Mouse (Mus musculus) ZHBTc4 (cell line): ENCODE results near the gene Prph.
"Not testable (repeated sequence)": the region's sequence is repeated elsewhere in the genome, so short reads cannot be mapped to it uniquely, and the experiment has no call there.

Source experiments
- DNase-seq: peaks from one replicate; pipeline ENCODE4 v3.0.0-alpha.2; 2011; ENCODE audit warnings: low read depth, low spot score

Gene Prph

GRCm38 (mm10) chr15:99033498-99034270 is 21.3 kb upstream of the Prph start:
- no peak for DNase-seq

GRCm38 (mm10) chr15:99035431-99035830 is 19.5 kb upstream of the Prph start:
- DNase-seq, result no peak

- DNase-seq, result no peak
These were observed 18.6 kb upstream of the Prph start for GRCm38 (mm10) chr15:99036249-99036905.

GRCm38 (mm10) chr15:99038025-99038424 is 16.9 kb upstream of the Prph start:
- DNase-seq, result no peak

- DNase-seq, result no peak
These were observed 16.2 kb upstream of the Prph start for GRCm38 (mm10) chr15:99038797-99039196.

- no peak for DNase-seq
These were observed 15.7 kb upstream of the Prph start for GRCm38 (mm10) chr15:99039306-99039705.

- DNase-seq, result peak; percentile 77
These were observed 14.7 kb upstream of the Prph start for GRCm38 (mm10) chr15:99039996-99040919.

- DNase-seq, result no peak
These were observed 13.8 kb upstream of the Prph start for GRCm38 (mm10) chr15:99040920-99041856.

- no peak for DNase-seq
These were observed 12.6 kb upstream of the Prph start for GRCm38 (mm10) chr15:99042334-99042733.

GRCm38 (mm10) chr15:99044854-99045253 is 10.1 kb upstream of the Prph start:
- peak; percentile 83 for DNase-seq

- not testable (repeated sequence) for DNase-seq
These were observed 9.2 kb upstream of the Prph start for GRCm38 (mm10) chr15:99045734-99046133.

GRCm38 (mm10) chr15:99049473-99050253 is 5.3 kb upstream of the Prph start:
- peak; percentile 80 for DNase-seq

- DNase-seq, result peak; percentile 69
These were observed 1.6 kb upstream of the Prph start for GRCm38 (mm10) chr15:99053373-99053772.

GRCm38 (mm10) chr15:99055511-99055961 is 562 bp downstream of the Prph start:
- peak; percentile 69 for DNase-seq

GRCm38 (mm10) chr15:99056332-99056731 is 1.4 kb downstream of the Prph start:
- DNase-seq, result peak; percentile 89

- no peak for DNase-seq
These were observed 10.7 kb downstream of the Prph start for GRCm38 (mm10) chr15:99065557-99066165.

GRCm38 (mm10) chr15:99071988-99072387 is 17.0 kb downstream of the Prph start:
- DNase-seq, result no peak

- peak; percentile 30 for DNase-seq
These were observed 19.1 kb downstream of the Prph start, which contains the start of gene Troap for GRCm38 (mm10) chr15:99074019-99074599. Gene Troap, plus strand, starts transcription at chr15:99074575.
